Mouse (Mus musculus) retina, postnatal 1 day (tissue): ENCODE results near the gene Klri2.
"Not testable (repeated sequence)": the region's sequence is repeated elsewhere in the genome, so short reads cannot be mapped to it uniquely, and the experiment has no call there.

Experiments used
- DNase-seq: peaks from one replicate; pipeline ENCODE4 v3.0.0-alpha.2; 2012

Klri2 gene

GRCm38 (mm10) chr6:129740069-129740721, at the start of gene Klri2:
Gene Klri2 (minus strand): TSS chr6:129740484.
- no peak for DNase-seq

- not testable (repeated sequence) for DNase-seq
Observed at GRCm38 (mm10) chr6:129784170-129784569, 43.9 kb upstream of the Klri2 start, which contains the start of gene Gm156. Gene Gm156 (minus strand): TSS chr6:129784270.

GRCm38 (mm10) chr6:129747654-129748032, 7.4 kb upstream of the Klri2 start:
- DNase-seq: no peak

GRCm38 (mm10) chr6:129747016-129747653, 6.9 kb upstream of the Klri2 start:
- no peak for DNase-seq

- DNase-seq: no peak
Observed at GRCm38 (mm10) chr6:129746151-129746550, 5.9 kb upstream of the Klri2 start.

GRCm38 (mm10) chr6:129736414-129736813, 3.9 kb downstream of the Klri2 start:
- DNase-seq: no peak

- DNase-seq: no peak
Observed at GRCm38 (mm10) chr6:129727237-129727636, 13.0 kb downstream of the Klri2 start.

GRCm38 (mm10) chr6:129721390-129721789, 18.9 kb downstream of the Klri2 start:
- DNase-seq: no peak

GRCm38 (mm10) chr6:129720487-129720886, 19.8 kb downstream of the Klri2 start:
- no peak for DNase-seq

- no peak for DNase-seq
Observed at GRCm38 (mm10) chr6:129717032-129717431, 23.3 kb downstream of the Klri2 start, which contains the start of gene Klri1. Gene Klri1 (minus strand): TSS chr6:129717132.

GRCm38 (mm10) chr6:129713566-129713965, 26.7 kb downstream of the Klri2 start:
- no peak for DNase-seq

GRCm38 (mm10) chr6:129691436-129691835, 48.8 kb downstream of the Klri2 start:
- DNase-seq: not testable (repeated sequence)

GRCm38 (mm10) chr6:129680379-129680778, 59.9 kb downstream of the Klri2 start:
- DNase-seq: peak; percentile 0
